Mouse (Mus musculus) C2C12 (cell line): Measurements from ENCODE around the gene Rp9.

ENCODE experiments used
- CEBPB ChIP-seq: IDR thresholded peaks from one replicate; pipeline ENCODE4 v1.6.1; 2011; ENCODE audit warnings: low read depth, mild to moderate bottlenecking, control low read depth, moderate library complexity
- CTCF ChIP-seq: IDR thresholded peaks from one replicate; pipeline ENCODE4 v1.5.1; 2011; ENCODE audit not compliant: control insufficient read depth, insufficient read depth, insufficient read length
- MAX ChIP-seq: IDR thresholded peaks from one replicate; pipeline ENCODE4 v1.6.1; 2011; ENCODE audit warnings: mild to moderate bottlenecking, control low read depth
- MYOD1 ChIP-seq: IDR thresholded peaks from one replicate; pipeline ENCODE4 v1.6.1; 2011; ENCODE audit warnings: low read depth; ENCODE audit not compliant: control insufficient read depth, insufficient read length

DNA sequence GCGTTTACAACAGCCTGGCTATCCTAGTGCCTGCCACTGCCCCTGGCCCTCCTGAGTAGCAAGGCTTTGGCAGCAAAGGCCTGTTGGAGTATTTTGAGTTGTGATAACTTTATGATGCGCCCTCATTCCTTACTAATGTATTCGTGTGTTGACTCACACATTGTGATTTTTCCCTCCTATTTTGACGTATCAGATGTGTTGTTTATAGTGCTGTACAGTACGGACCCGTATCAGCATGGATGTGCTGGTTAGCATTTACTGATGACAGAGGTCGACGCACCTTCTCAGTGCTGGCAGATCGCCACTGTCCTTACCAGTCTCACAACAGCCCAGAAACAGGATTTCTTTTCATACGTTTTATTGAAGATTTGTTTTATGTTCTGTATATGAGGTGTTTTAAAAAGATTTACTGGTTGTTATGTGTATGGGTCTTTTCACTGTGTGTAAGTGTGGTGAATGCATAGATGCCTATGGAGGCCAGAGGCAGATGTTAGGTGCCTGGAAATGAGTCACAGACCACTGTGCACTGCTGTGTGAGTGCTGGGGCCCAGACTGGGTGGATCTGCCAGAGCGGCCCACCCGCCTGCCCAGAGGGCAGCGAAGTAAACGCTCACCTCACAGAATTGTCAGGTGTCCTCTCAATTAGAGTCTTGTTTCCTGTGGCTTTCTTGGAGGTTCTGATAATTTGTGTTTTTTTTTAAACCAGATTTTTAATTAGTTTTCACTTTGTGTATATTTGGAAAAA lies 40.7 kb downstream of the Rp9 start:
- TF ChIP-seq CTCF: no peak
- TF ChIP-seq MAX: no peak
- no peak for TF ChIP-seq MYOD1
- TF ChIP-seq CEBPB: no peak
